ENCODE assay signal across 8 mouse cellular contexts in the genomic region with DNA sequence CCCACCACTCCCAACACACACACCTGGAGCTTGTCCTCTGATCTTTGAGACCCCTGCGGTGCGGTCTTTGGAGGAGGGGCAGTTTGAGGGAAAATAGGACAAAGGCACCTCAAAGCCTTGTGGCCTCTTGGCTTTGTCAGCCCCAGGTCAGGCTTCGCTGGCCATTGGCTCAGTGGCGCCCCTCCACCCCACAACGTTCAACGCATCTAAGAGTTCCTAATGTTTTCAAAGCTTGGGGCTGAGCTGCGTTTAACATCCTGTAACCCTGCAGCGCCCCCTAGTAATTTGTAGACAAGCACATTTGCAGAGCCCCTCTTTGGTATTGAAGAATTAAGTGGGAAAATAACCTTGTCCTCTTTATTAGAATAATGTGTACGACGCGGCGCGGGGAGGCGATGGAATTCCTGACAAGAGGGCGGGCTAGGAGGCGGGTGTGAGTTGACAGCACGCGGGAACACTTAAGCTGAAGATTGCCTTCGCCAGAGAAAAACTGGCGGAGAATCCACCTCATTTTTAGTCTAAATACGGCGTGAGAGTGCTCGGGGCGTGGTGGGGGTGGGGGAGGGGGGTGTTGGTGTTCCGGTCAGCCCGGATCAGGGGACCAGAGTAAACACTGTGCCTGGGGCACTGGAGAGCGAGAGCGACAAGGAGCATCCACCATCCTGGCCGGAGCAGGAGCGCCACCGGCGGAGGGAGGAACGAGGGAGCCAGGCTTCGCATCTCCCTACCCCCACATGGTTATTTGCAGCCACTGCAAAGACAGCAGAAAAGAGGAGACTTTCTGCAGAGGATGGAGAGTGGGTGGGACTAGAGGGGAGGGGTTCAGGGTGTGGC. TPM values are rescaled to one million over a fixed set of nuclear protein-coding genes. Genes with fewer than 3 reads are reported as not detected.
A peak's percentile ranks its signal among the peaks of the same experiment; 100 is the strongest.
DNase-seq lines count a peak whose midpoint lies in the region; ATAC-seq lines count a peak whose summit lies in the region.

No protein-coding gene starts in this region.

- H3K9ac ChIP-seq in lung, embryonic 15.5 days: peak overlapping the region; percentile 38; the same call in 1 of the 2 replicates

- H3K36me3 ChIP-seq in lung, embryonic 15.5 days: no peaks in the 10 kb centered on the region

- peak; percentile 88 for ATAC-seq in frontal cortex, adult (ENCODE audit: low TSS enrichment)
- peak; percentile 33 to 52; a peak in 1 of 4 replicates for ATAC-seq in hematopoietic stem cell, adult 5-6 weeks (replicated peaks in 1 of 2; ENCODE audit: insufficient read depth in 1 of 2, low FRiP score in 2 of 2, low TSS enrichment in 1 of 2, low read depth in 1 of 2, poor library complexity in 2 of 2, severe bottlenecking in 2 of 2)
- peak; percentile 69 for ATAC-seq in lung, embryonic 15.5 days (ENCODE audit: borderline replicate concordance, extremely low read depth, low FRiP score, low TSS enrichment)

- 2% methylated on average over 34 of the region's 34 CpGs for WGBS in lung, embryonic 15.5 days

- DNase-seq in ES-CJ7 (ENCODE audit: low read depth, low spot score): peak; percentile 92
- peak; percentile 79 to 86 for DNase-seq in cerebellum, adult 18-20 months
- peak; percentile 69 for DNase-seq in layer of hippocampus, adult 9-11 months
- peak; percentile 53 for DNase-seq in ovary, postnatal 14 days (ENCODE audit: low spot score)
- DNase-seq in thymus, postnatal 36 days: peak; percentile 68 to 73

- no peaks in the 10 kb centered on the region; the same call in 1 of the 2 replicates for H3K27me3 ChIP-seq in lung, embryonic 15.5 days

- no peaks in the 10 kb centered on the region for H3K9me3 ChIP-seq in lung, embryonic 15.5 days

- H3K4me2 ChIP-seq in lung, embryonic 15.5 days: peak overlapping the region; percentile 74

- peak overlapping the region; percentile 35 for H3K4me3 ChIP-seq in lung, embryonic 15.5 days

- peaks cover 36% of the 10 kb centered on the region for H3K4me1 ChIP-seq in lung, embryonic 15.5 days

- H3K27ac ChIP-seq in lung, embryonic 15.5 days: peak overlapping the region; percentile 79

RNA-seq across cellular contexts. Expression of a gene that starts 28.2 kb away (rescaled TPM):
- not detected in 2 replicates for total RNA-seq in hematopoietic stem cell, adult 5-6 weeks (2017)
- 0.36 and 0.41 TPM in 2 replicates for polyA plus RNA-seq in lung, embryonic 15.5 days (2015; fragmentation: Nextera tagmentation; extraction: Ambion mirVana)

RNA-seq across cellular contexts. Expression of a gene that starts 29.0 kb away (rescaled TPM):
- total RNA-seq in hematopoietic stem cell, adult 5-6 weeks (2017): 0.50 and 0.55 TPM in 2 replicates
- 0.31 and 0.41 TPM in 2 replicates for polyA plus RNA-seq in lung, embryonic 15.5 days (2015; fragmentation: Nextera tagmentation; extraction: Ambion mirVana)

RNA-seq across cellular contexts. Expression of a gene that starts 30.7 kb away (rescaled TPM):
- total RNA-seq in hematopoietic stem cell, adult 5-6 weeks (2017): 70.4 and 70.6 TPM in 2 replicates
- 92.1 and 103 TPM in 2 replicates for polyA plus RNA-seq in lung, embryonic 15.5 days (2015; fragmentation: Nextera tagmentation; extraction: Ambion mirVana)

RNA-seq across cellular contexts. Expression of a gene that starts 56.0 kb away (rescaled TPM):
- 13.2 and 21.9 TPM in 2 replicates for total RNA-seq in hematopoietic stem cell, adult 5-6 weeks (2017)
- 169 and 180 TPM in 2 replicates for polyA plus RNA-seq in lung, embryonic 15.5 days (2015; fragmentation: Nextera tagmentation; extraction: Ambion mirVana)

RNA-seq across cellular contexts. Expression of a gene that starts 56.6 kb away (rescaled TPM):
- 5.3 and 7.6 TPM in 2 replicates for total RNA-seq in hematopoietic stem cell, adult 5-6 weeks (2017)
- 41.3 and 48.0 TPM in 2 replicates for polyA plus RNA-seq in lung, embryonic 15.5 days (2015; fragmentation: Nextera tagmentation; extraction: Ambion mirVana)

Comparison
In these comparisons a context has a peak if more than half of its experiments do, and no peak if none do; other contexts are left out.
1. Peak in every context shown above with its lines: DNase-seq, ATAC-seq, H3K4me3 ChIP-seq and H3K27ac ChIP-seq.